Mouse (Mus musculus) frontal cortex, postnatal 14 days (tissue): ENCODE data around the gene Rab11fip3.

ENCODE experiments used
- DNase-seq, 2 experiments: peaks; one replicate each; pipeline ENCODE4 v3.0.0; 2022; ENCODE audit warnings: low spot score in 2 of 2

Gene Rab11fip3

DNA sequence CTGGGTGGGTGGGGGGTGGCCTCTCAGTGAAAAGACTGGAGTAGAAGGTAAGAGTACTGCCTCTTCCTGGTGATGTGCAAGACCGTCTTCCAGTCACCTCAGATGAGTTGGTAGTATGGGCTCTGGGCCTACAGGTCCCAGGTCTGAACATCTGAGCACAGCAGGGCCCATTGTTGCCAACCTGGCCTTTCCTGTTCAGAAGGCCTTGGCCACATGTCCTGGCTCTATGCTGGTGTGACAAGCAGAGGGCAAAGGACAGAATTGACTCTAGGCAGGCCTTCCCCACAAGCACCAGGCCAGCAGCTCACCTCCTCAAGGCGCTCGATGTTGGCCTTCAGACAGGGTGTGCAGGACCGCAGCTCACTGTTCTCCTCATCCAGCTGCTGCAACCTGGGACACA lies 77.1 kb downstream of the Rab11fip3 start:
- no peak for DNase-seq

DNA sequence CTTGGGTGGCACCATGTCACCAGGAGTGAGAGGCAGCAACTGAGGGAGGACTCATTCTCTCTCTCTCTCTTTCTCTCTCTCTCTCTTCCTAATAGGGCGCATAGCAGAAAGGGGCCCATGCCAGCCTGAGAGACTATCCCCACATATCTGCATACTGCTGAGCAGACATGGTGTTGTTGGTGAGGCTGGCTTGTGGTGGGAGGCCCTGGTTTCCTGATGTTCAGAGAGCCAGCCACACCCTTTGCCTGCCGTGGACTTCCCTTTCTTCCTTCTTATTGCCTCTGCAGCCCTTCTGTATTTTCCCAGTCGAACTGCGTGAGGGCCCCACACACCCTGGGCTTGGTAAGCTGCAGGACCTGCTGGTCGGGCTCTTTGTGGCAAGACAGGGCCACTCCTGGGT lies 79.0 kb downstream of the Rab11fip3 start:
- DNase-seq, result no peak

DNA sequence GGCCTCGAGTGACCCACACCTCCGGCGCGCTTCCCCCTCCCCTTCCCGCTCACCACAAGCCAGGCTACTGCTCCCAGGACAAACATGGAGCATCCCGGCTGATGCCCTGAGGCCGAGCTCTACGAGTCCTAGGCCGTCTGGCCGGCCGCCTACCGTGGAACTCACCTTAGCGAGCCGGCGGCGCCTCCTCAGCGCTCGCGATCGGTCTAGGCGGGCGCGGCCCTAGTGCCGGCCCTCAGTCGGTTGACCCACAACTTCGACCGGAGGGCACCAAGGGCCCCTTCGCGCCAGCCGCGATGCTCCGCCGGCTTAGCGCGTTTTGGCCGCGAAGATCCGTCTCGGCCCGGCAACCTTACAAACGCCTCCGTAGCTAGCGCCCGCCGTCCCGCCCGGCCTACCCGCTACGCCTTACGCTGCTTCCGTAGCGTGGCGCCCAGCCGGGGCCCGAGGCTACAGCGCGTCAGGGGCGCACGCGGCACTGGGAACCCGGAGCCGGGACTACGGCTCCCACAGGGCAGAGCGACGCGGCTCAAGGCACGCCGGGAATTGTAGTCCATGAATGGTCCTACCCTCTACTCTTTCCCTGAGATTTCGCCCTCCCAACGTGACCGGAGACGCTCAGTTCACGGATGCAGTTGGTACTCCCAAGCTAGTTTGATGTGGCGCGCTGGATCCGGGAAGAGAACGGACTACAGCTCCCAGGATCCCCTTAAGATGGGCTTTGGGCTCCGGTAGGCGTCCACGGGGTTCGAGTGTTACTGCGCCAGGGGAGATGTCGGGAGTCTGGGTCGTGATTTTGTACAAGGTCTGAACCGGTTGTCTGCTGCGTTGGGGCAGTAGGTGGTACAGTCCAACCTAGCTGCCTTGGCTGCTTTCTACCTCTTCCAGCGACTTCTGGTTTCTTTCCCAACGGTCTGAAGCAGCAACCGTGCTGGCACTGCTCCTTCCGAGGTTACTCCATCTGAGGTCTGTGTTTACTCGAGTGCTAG lies 83.8 kb downstream of the Rab11fip3 start, which contains the start of gene Capn15:
Gene Capn15 (minus strand): TSS at position 491 of the 989 bp plus-strand sequence.
- DNase-seq, result peak; percentile 92 to 93

DNA sequence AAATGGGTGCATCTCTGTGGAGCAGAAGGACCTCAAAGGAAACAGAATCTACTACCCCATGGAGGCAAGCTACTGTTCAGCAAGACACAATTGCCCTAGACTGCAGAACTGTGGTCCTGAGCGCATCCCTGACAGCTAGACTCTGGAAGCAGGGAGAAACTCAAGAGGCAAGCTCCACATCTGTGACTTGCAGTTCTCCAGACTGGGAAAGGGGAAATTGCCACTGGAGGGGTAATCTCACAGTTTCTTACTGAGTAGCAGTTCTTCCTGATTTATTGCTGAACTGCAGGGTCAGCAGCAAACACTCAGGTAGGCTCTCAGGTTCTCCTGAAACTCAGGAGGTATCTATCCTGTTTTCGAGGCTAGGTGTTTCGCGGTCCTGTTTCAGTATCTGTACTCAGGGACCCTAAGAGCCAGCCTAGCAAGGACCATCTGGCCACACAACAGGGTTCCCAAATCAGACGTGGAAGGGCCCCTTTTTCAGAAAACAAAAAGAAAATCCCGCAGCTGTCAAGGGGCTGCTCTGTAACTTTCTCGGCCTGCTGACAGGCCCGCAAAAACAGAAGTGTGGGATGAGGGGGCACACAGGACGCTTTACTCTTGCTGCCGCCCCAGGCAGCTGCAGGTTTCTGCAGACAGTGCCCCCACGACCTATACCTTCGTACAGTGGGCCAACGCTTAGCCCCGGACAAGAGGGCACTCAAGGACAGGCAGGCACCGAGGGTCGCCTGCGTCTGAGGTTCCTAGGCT lies 84.6 kb downstream of the Rab11fip3 start:
- no peak for DNase-seq

DNA sequence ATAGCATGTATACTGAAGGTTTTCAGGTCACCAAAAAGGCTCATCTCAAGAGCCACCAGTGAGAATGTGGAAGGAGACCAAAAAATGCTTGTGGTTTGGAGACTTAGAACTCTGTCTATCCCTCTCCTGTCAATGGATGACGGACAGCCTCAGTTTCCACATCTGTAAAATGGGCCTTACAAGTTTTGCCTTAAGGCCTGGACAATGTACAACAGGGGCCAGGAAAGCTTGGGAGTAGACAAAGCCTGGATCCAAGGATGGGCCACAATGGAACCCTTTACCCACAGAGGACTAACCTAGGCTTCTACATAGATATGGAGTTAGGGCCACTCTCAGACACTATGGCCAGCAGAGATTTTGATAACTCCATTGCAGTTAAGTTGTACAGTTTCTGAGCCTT lies 85.3 kb downstream of the Rab11fip3 start:
- DNase-seq, result no peak

DNA sequence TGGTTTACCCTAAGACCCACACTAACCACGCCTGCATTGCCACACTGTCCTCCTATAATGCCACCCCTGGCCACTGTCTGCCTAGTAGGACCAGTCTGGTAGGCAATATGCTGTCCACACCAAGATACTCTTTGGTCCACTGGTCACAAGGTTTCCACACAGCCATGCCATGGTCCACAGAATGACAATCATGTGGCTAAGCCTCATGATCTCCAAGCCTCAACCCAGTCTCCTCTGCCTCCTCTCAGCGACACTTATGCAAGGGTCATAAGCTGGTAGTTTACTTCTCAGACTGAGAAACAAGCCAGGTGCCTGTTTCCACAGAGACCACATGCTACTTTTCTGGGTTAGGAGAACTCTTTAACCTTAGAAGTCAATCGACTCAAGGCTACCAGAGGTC lies 86.4 kb downstream of the Rab11fip3 start:
- DNase-seq, result no peak

DNA sequence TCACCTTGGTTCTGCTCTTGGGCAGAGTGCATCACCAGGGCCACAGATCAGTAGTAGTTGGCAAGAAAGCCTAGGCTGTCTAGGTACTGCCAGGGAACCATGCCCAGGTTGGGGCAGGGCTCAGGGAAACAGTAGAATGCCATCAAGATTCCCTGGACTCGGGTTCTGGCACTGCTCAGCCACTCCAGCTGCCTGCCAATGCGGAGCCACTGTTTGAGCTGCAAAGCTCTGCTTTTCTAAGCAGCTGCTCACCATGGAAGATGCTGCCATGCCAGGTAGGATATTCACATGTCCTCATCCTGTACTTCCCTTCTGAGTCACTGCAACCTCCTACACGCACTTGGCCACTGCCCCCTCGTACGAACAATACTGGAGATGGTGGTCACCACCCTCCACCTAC lies 88.5 kb downstream of the Rab11fip3 start:
- no peak for DNase-seq

DNA sequence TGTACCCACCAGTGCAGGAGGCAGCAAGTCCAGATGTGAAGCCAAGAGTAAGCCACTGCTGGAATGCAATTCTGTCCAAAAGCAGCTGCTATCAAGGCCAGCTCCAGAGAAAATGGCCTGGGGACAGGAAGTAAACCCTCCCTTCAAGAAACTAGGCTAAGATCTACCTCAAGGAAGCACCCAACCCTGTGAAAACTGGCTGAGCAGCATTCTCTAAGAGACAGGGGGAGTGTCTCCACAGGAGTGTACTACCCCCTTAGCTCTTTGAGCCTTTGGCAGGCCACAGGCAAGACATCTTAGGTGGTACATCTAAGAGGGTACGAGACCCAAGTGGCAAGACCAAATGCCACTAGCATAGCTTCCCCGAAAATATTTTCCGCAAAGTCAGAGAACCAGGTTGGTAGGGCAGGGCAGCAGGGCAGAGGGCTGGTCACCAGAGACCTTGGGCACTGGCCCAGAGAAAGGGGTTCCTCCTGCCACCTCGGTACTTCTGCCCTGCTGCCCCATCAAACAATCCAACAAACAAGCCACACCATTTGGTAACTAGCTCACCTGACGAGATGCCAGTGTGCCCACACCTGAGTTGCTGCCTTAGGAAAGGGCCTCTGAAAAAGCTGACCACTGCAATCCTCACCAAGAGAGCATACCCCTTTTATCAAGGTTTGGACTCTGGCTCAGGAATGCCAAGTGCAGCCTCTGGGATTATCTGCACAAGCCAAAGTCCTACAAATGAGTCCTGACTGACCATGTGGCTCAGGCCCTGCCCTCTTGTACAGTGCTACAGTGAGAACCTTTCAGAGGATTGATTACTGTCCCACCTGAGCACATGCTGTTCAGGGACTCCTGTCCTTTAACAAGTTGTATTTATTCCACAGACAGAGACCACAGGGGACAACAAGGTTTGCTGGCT lies 89.3 kb downstream of the Rab11fip3 start:
- DNase-seq, result no peak

DNA sequence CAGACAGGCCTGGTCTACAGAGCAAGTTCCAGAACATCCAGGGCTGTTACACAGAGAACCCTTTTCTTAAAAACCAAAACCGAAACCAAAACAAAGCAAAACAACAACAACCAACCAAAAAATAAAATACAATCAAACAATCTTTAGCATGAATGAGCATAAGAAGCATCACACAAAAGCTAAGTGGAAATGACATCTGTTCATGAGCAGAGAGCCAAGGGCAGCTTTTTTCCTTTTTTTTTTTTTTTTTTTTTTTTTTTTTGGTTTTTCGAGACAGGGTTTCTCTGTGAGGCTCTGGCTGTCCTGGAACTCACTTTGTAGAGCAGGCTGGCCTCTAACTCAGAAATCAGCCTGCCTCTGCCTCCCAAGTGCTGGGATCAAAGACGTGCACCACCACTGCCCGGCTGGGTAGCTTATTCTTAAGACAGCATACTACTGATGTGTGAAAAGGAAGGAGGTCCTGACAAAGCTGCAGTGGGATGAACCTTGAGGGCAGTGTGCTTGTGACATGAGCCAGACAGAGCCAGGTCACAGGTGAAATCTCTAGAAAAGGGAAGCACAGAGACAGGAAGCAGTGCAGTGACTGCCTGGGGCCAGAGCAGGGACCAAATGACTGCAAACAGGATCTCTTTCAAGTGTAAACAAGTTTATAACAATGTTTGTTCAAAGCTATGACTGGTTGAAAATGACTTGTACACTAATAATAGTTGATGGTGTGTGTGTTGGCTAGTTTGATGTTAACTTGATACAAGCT lies 98.2 kb downstream of the Rab11fip3 start:
- no peak for DNase-seq

DNA sequence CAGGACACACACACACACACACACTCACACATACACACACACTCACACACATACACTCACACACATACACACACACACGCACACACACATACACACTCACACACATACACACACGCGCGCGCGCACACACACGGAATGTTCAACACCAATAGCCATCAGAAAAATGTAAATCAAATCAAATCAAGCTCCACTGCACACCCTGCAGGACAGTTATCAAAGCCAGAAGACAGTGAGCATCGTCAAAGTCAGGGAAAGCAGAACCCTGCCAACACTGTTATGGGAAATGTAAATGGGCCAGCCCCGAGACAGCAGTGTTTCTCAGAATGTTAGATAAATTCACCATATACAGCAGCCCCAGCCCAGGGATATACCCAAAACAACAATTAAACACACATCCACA lies 98.9 kb downstream of the Rab11fip3 start:
- DNase-seq, result no peak

DNA sequence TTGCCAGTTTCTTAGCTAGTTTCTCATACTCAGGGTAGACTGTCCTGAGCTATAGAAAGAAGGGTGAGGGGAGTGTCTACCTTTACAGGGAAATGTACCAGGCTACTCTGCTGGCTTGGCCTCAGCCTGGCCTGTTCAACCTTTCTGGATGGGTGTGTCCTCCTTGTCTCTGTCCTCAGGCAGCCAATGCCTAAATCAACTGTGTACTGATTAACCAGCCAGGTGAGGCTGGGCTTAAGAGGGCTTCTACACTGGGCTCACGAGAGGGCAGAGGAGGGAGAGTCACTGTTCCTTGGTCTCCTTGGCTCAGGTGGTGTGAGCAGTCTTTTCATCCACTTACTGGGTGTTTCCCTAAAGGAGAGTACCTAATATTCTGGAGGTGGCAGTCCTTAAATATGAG lies 101.2 kb downstream of the Rab11fip3 start:
- DNase-seq, result no peak

DNA sequence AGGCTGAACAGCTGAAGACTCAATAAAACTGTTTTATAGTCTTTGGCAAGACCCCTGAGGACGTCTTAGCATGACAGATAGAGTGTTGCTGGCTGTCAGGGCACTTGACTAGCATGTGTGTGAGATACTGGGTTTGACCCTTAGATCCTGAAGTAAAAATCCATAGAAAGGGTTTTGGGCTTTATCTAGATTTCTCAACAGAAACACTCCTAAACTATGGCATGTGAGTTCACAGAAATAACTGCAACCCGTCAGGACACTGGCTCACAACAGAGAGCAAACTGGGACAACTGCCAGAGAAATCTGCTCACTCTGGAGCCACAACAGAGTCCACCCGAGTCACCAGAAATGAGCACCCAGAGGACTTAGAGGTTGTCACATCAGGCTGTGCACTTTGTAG lies 101.7 kb downstream of the Rab11fip3 start:
- DNase-seq, result no peak

DNA sequence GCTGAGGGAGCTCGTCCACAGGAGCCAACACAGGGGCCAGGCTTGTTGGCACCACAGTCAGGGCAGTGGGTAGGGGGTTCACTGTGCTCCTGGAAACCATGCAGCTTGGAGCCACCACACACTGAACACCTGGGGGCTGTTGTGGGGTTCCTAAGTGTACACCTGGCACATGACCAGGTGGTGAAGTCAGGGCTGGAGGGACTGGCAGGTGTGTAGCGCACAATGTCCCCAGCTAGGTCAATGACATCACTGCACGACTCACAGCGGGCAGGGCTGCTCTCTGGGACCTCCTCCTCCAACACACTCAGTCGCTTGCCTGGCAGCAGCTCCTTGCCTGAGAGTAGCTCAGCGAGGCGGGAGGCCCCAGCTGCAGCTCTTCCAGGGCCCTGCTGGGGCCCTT lies 105.1 kb downstream of the Rab11fip3 start:
- no peak for DNase-seq

DNA sequence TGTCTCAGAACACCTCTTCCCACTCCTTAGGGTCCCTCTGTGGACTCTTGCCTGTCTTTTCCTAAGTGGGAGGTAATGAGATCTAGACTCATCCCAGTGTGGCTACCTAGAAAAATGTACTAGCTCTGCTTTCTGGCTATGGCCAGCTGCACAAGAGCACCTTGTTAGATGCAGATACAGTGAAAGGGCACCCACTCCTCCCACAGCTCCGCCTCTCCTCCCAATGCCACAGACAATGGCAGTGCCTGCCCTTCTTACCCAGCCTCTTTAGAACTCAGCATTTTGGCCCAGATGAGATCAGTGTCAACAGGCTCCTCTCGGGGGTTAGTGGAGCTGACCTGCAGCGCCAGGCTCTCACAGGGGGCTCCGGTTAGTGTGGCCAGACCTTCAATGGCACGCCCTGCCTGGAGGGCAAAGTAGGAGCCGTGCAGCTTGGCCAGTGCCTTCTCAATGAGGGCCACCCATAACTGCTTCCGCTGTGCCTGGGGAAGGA lies 106.9 kb downstream of the Rab11fip3 start:
- DNase-seq, result no peak

DNA sequence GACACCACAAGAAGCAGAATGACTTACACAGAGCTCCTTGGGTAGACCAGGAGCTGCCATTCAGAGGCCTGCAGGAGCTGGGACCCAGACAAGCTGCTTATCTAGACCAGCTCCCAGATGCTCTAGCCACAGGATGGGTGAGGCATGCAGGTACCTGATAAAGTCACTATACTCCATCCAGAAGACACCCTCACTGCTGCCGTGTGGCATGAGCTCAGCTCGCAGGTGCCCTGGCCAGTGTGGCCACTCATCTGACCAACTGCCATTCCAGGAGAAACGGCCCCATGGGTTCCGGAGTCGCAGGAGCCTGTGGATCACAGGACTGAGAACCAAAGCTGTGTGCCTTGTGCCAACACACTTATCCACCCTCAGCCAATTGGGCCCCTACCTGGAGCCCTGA lies 107.8 kb downstream of the Rab11fip3 start:
- no peak for DNase-seq

DNA sequence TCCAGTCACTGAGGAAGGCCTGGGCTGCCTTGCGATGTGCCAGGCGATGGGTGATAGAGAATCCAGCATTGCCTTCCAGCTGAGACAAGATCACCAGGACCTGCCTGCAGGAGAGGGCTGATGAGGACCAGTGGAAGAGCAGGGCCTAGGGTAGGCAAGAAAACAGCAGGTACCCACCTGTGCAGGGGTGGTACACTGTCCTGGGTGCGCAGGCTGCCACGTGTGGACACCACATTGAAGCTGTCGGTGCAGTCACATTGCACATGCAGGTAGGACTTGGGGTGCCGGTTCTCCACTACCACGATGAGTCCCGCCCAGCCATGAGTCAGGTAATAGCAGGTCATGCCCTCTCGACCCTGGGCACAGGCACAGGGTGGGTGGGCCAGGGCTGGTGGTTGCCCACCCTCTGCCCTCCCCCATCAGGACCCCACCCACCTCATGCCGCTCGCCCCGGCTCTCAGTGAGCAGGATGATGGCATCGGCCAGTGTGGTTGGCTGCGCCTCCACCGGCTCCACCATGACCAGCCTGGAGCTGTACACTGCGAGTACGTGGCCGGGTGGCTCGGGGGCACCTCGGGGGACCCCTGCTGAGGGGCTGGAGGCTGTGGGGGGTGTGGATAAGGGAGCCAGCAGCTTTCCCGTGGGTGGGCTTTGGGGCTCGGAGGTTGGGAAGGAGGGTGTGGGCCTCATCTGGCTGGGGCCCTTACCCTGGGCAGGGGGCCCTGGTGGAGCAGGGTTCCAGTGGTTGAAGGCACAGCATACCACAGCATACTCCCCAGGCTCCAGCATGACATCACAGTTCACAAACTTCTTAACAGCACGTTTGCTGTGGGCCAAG lies 109.5 kb downstream of the Rab11fip3 start:
- DNase-seq, result no peak

DNA sequence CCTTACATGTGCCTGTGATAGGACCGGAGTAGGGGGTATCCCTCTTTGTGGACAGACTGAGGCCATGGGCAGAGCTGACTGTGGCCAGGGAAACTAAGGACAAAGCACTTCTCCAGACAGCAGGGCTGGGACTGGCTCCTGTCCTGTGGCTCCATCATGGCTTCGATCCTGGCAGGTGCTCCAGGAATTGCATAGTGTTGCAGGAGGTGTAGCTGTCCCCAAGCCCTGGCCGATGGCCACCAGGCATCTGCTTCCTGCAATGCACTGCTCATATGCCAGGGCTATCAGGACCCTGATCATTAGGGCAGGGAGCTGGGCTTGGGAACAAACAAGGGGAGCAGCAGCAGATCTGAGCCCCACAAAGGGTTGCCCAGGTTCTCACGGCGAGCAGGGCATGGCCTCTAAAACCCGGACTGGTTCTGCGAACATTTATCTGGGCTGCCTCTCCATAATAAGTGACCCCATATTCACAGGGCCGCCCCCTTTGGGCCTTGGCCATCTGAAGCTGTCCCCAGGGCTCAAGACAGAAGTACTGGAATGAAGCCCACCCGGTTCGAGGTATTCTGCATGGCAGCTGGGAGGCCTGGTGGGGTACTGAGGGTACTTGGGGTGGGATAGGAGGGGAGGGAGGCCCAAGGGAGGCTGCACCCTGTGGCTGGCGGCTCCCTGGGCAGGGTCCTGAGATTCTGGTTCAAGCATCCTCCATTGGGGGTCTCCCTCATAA lies 110.4 kb downstream of the Rab11fip3 start:
- DNase-seq, result no peak

DNA sequence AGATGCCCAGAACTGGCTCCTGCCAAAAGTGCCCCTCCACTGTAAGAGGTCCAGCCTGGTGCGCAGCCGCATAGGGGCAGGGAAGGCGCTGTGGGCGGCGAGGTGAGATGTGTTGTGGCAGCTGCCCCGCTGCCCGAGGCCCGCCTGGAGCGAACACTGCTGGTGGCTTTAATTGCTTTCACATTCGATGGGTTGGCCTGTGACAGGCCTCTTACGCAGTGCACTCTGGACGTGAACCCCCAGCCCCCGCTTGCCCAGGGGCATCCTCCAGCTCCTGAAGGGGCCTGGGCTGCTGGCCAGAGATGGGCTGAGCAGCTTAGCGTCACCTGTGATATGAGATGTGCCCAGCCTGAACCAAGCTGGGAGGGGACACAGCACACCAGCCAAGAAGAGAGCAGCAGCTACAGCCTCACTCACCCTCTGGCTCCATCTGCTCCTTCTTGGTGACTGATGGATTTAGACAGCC lies 111.7 kb downstream of the Rab11fip3 start:
- DNase-seq, result no peak

DNA sequence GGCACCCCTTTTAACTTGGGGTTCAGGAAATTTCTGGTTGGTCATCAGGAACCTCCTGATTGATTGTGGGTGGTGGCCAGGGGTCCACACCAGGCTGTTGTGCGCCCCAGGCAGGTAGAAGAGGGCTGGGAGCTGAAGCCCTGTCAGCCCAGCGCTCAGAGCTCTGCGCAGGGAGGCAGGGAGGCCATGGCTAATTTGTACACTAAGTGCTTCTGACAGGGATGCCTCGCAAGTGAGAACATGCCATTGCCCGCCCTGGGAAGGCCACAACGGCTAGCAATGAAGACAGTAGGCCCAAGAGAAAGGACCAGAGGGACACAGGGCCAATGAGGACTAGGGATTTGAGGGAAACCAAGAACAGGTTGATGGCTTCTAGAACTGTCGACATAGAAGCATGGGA lies 112.7 kb downstream of the Rab11fip3 start:
- no peak for DNase-seq
